Mouse (Mus musculus): ENCODE measurements around the gene F5.

The F5 gene

DNA sequence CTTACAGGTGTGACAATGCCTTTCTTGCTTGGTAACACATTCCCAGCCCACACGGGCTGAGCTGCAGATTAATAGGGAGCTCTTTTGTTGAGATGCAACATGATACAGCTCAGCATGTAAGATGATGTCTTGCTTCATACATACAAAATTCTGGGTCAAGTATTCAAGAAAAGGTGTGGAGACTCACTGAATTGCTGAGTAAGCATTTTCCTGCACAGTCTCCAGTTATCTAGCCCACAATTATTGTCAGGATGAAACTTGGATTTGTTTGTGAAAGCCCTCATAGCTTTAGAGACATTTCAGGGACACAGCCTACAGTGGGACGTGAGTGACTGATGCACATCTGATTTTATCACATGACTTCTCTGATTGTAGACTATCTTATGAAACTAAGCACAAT is 89.9 kb downstream of the F5 start:
- no peak for DNase-seq

- DNase-seq, result no peak
Observed at GRCm38 (mm10) chr1:164242809-164243208, 91.2 kb downstream of the F5 start.

GRCm38 (mm10) chr1:164247442-164247841 is 95.8 kb downstream of the F5 start:
- DNase-seq, result no peak

DNA sequence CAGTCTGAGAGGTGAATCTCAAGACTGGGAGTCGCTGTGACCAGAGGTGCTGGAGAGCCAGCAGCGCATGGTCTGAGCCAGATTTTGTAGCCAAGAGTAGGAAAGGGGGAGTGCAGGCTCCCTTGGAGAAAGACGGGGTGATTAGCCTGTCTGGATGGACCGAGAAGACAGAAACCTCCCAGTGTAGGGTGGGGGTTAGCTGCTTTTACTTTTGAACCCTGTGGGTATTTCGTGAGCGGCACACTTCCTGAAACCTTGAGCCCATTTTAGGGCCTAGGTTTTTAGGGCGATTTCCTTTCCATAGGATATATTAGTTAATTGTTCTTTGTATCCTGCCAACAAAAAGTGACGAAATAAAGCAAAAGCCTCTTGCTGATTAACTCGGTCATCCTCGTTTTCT is 96.3 kb downstream of the F5 start:
- no peak for DNase-seq

DNA sequence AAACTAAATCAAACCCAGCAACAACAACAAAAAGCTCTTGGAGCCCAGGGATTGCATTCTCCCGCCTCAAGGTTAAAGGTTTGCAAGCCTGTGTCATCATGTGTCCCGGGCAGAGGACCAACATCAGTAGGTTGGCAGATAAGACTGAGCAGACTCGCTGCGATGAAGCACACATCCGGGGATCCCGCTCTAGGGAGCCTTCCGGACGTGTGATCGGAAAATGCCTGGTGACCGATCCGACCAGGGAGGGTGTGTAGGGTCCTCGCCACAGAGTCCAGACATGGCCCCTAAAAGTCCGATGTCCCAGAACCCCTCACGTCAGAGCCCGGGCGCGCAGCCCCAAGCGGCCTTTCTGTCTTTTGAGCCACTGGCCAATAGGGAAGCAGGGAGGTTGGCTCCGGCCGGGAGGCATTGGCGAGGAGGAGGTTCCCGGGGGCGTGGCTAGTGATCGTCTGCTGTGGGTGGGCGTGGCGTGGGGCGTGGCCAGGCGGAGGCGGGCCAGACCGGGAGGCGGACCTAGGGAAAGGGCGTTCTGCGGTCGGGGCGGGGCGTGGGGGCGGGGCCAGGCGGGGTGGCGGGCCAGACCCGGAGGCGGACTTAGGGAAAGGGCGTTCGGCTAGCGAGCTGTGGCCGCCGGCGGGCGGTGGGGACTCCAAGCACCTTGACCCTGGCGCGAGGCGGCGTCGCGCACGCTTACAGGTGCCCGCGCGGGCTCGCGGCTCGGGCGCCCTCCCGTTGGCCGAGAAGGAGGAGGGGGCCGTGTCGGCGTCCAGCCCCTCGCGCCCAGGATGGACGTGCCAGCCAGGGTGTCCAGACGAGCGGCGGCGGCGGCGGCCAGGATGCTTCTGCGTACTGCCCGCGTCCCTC is 97.1 kb downstream of the F5 start, which contains the start of gene Slc19a2:
Gene Slc19a2 (plus strand): TSS at position 582 of the 867 bp plus-strand sequence.
- DNase-seq, result peak; percentile 99

GRCm38 (mm10) chr1:164249332-164249711 is 97.7 kb downstream of the F5 start:
- no peak for DNase-seq

GRCm38 (mm10) chr1:164250391-164251150 is 98.9 kb downstream of the F5 start:
- no peak for DNase-seq

GRCm38 (mm10) chr1:164251438-164251837 is 99.8 kb downstream of the F5 start:
- DNase-seq, result no peak

- DNase-seq, result no peak
Observed at GRCm38 (mm10) chr1:164252551-164252950, 100.9 kb downstream of the F5 start.

DNA sequence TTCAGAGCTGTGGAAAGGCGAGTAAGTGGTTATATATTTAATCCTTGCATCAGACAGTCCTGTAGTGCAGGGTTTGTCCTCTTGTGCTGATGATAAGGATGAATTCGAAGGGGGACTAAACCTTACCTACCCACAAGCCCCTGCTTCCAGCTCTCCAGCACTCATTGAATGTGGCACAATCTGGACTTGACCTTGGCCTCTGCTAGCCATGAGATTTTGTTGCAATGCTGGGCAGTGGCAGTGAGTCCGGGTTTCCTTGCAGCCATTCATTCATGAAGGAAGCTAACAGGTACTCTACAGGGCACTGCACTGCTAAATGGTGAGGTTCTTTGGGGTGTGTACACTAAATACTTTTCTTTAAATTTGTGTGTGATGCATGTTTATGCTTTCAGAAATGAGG is 103.2 kb downstream of the F5 start:
- no peak for DNase-seq

GRCm38 (mm10) chr1:164260171-164261028 is 108.8 kb downstream of the F5 start:
- DNase-seq, result no peak

GRCm38 (mm10) chr1:164261553-164261952 is 109.9 kb downstream of the F5 start:
- no peak for DNase-seq

Data from right cerebral cortex, postnatal 14 days (tissue).